Mouse (Mus musculus) adrenal gland, postnatal 36 days (tissue): ENCODE data around the gene Acadsb. TPM values are rescaled to one million over a fixed set of nuclear protein-coding genes. Genes with fewer than 3 reads are reported as not detected.

ENCODE experiments used
- DNase-seq, 2 experiments: peaks; one replicate each; pipeline ENCODE4 v3.0.0; 2021; ENCODE audit warnings: mixed read lengths in 1 of 2
- total RNA-seq, 2 experiments: library from RNA; stranded (reverse); gene quantifications; 2 replicates each; pipeline ENCODE4 v1.2.3; 2021

The Acadsb gene
- total RNA-seq, 2 experiments from 2014 or later = 240 to 608 TPM

DNA sequence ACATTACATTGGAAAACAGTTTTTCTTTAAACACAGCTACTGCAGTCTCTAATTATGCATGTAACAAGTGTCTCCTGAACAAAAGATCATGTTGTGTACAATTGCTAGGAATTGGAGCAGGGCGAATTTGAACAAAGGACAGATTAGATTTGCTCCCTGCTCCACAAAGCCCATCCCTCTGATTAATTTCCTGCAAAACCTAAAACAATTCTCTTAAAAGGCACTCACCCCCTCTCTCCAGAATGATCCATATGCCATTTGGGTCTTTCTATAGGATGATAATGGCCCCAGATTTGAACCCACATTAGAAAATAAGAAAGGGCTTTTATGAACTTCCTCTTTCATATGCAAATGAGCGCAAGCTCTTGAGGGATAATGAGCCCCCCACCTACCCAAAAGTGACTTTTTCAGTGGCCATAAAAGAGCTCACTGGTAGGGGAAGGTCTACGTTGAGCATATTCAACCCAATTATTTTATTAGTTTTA is 54.8 kb downstream of the Acadsb start:
- no peak for DNase-seq

- DNase-seq = no peak
Observed at GRCm38 (mm10) chr7:131465735-131466134, 55.3 kb downstream of the Acadsb start.

DNA sequence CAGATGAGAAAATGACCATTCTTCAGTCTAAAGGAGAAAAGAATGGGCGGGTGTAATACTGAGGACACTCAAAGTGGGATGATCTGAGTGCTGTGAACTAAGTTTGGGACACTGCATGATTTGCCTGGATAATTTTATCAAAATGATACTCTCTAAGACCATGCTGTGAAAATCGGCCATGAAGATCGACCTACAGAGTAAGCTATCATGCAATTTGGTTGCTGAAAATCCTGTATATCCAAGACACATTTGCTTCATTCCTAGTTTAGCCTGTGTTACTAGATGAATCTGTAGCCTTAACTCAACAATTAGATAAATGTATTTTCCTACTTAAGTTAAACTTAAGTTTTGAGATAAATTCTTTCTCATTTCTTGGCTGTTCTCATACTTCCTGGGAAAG is 56.9 kb downstream of the Acadsb start:
- DNase-seq = no peak

GRCm38 (mm10) chr7:131469506-131469905 is 59.1 kb downstream of the Acadsb start:
- DNase-seq = no peak

DNA sequence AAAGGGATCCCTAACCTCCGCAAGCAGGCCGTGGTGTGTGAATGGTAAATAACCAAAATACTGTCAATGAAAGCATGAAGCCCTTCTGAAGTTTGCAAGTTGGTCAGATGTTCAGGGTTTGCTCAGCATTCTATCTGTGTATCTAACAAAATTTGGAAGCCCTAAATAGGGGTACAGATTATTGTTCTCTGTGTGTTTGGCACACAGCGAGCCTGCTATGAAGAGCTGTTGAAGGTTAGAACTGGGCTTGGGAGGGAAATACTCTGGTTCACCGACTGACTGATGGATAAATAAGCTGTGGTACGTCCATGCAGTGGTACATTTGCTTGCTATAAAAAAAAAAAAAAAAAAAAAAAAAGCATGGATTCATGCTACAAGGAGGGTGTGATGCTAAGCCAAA is 61.1 kb downstream of the Acadsb start:
- DNase-seq = no peak

- no peak for DNase-seq
Observed at GRCm38 (mm10) chr7:131477140-131477539, 66.7 kb downstream of the Acadsb start.

- DNase-seq = no peak
Observed at GRCm38 (mm10) chr7:131478403-131478802, 68.0 kb downstream of the Acadsb start.

Other genes with a start within 250 kb of the Acadsb start
- gene 5430419D17Rik, start 236.2 kb upstream of the Acadsb start, total RNA-seq = not detected
- gene Cuzd1, start 88.3 kb upstream of the Acadsb start, total RNA-seq = not detected
- not detected for gene Fam24b, start 81.1 kb upstream of the Acadsb start, total RNA-seq
- gene Fam24a, start 76.7 kb upstream of the Acadsb start, total RNA-seq = not detected
- 10 to 100 TPM; 12.0 to 16.8 TPM for gene 2310057M21Rik, start 47.8 kb upstream of the Acadsb start, total RNA-seq
- 10 to 100 TPM; 19.8 to 21.1 TPM for gene Pstk, start 39.5 kb upstream of the Acadsb start, total RNA-seq
- 10 to 100 TPM; 28.6 to 32.7 TPM for gene Ikzf5, start 80 bp upstream of the Acadsb start, total RNA-seq
- not detected for gene Hmx3, start 132.3 kb downstream of the Acadsb start, total RNA-seq
- not detected for gene Hmx2, start 138.2 kb downstream of the Acadsb start, total RNA-seq
- gene Bub3, start 149.6 kb downstream of the Acadsb start, total RNA-seq = 10 to 100 TPM; 74.7 to 79.1 TPM